Mouse (Mus musculus) liver, embryonic 14.5 days (tissue): Measurements from ENCODE around the gene 4932438A13Rik.

ENCODE experiments used
- CTCF ChIP-seq: IDR thresholded peaks from 2 replicates; pipeline ENCODE4 v1.5.1; 2016; ENCODE audit warnings: antibody characterized with exemption, low read depth, control low read depth
- EP300 ChIP-seq: IDR thresholded peaks from 2 replicates; pipeline ENCODE4 v1.6.1; 2016; ENCODE audit warnings: antibody characterized with exemption, low read depth

DNA sequence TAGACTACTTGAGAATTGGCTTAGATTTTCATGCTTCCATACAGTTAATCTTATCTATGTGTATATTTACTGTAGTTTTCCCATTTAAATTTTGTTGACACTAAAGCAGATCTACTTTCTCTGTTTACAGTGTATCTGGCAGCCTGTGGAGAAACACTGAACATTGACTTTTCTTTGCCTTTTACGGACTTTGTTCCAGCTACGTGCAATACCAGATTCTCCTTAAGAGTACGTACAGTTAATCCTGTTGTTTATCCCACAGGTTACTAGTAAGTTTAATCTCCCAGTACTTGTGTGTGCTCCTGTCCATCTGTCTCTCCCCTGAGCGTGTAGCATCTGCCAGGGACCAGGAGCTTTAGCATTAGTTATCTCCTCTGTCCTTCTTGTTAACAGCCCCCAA is 55.4 kb downstream of the 4932438A13Rik start:
- TF ChIP-seq CTCF (no peak), EP300 (no peak)
